In genomic region chr9:69045908-69046307, GRCm38 (mm10) we compare ENCODE assay signal across 23 mouse cellular contexts.
DNase-seq lines count a peak whose midpoint lies in the region; ATAC-seq and TF ChIP-seq lines count a peak whose summit lies in the region.
"Had no signal": no experiment of that assay in that cellular context is flagged by ENCODE, and none has a peak within 500 bp of the region (broad histone marks: within the 10 kb centered on the region; RNA-seq: fewer than 3 reads in every experiment).

No protein-coding gene starts in this region.

- no peak for DNase-seq in frontal cortex, postnatal 25 days (ENCODE audit: low spot score in 2 of 2)
- DNase-seq in heart, embryonic 10.5 days (ENCODE audit: low spot score): peak; percentile 78
- DNase-seq in heart, adult 9 months (ENCODE audit: low spot score in 2 of 2): no peak
- peak; percentile 57 for DNase-seq in heart, postnatal 0 days (ENCODE audit: low spot score)
- DNase-seq in brain, adult 2 months (ENCODE audit: low read depth, low spot score): peak; percentile 71
- DNase-seq in kidney, adult 18-20 months: no peak
- DNase-seq: adrenal gland, adult 8-10 months; adrenal gland, postnatal 25 days; cerebellum, adult 18-20 months; cerebellum, adult 9-10 months; cerebellum, postnatal 14 days; gastrocnemius, postnatal 25 days; kidney, adult 8-10 months had no signal

- H3K9me3 ChIP-seq in heart, embryonic 10.5 days: no peaks in the 10 kb centered on the region
- no peaks in the 10 kb centered on the region for H3K9me3 ChIP-seq in heart, postnatal 0 days (replicated peaks; ENCODE audit: control insufficient read depth, low read length)
- no peaks in the 10 kb centered on the region for H3K9me3 ChIP-seq in heart, embryonic 11.5 days (replicated peaks; ENCODE audit: control insufficient read depth, low read length)
- H3K9me3 ChIP-seq: forebrain, embryonic 10.5 days; heart, embryonic 13.5 days; hindbrain, embryonic 12.5 days; hindbrain, embryonic 15.5 days had no signal

- H3K4me1 ChIP-seq in heart, embryonic 10.5 days: peaks cover 3% of the 10 kb centered on the region; the same call in 1 of the 2 replicates
- peaks cover 10% of the 10 kb centered on the region for H3K4me1 ChIP-seq in heart, postnatal 0 days (ENCODE audit: control insufficient read depth, insufficient read depth)
- 0 out of 2 replicates have a peak, but pooled peaks cover 2% of the 10 kb centered on the region for H3K4me1 ChIP-seq in heart, embryonic 11.5 days (ENCODE audit: control insufficient read depth, insufficient read depth, low read length)
- H3K4me1 ChIP-seq: forebrain, embryonic 13.5 days; hindbrain, embryonic 12.5 days; hindbrain, embryonic 15.5 days had no signal

- H3K27me3 ChIP-seq in heart, embryonic 10.5 days (ENCODE audit: insufficient read depth, poor library complexity, severe bottlenecking): no peaks in the 10 kb centered on the region
- H3K27me3 ChIP-seq in heart, postnatal 0 days (ENCODE audit: control insufficient read depth, insufficient read depth, low read length): no peaks in the 10 kb centered on the region
- no peaks in the 10 kb centered on the region for H3K27me3 ChIP-seq in heart, embryonic 11.5 days (ENCODE audit: control insufficient read depth, insufficient read depth, low read length)
- H3K27me3 ChIP-seq: forebrain, embryonic 13.5 days; heart, embryonic 13.5 days; hindbrain, embryonic 12.5 days; hindbrain, embryonic 15.5 days had no signal

- TF ChIP-seq CTCF in heart, postnatal 0 days (IDR thresholded peaks at IDR 0.05; ENCODE audit: low read depth): no peak

- H3K27ac ChIP-seq in heart, embryonic 10.5 days: no peak overlapping the region
- no peak overlapping the region for H3K27ac ChIP-seq in heart, postnatal 0 days (ENCODE audit: low read depth)
- no peak overlapping the region for H3K27ac ChIP-seq in heart, embryonic 11.5 days (ENCODE audit: low read depth, low read length)
- H3K27ac ChIP-seq: forebrain, embryonic 10.5 days; forebrain, embryonic 13.5 days; heart, embryonic 13.5 days; hindbrain, embryonic 12.5 days; hindbrain, embryonic 15.5 days had no signal

- 59% methylated on average over 8 of the region's 8 CpGs for WGBS in heart, embryonic 10.5 days
- WGBS in heart, postnatal 0 days: 40% methylated on average over 8 of the region's 8 CpGs
- WGBS in heart, embryonic 11.5 days (ENCODE audit: insufficient replicate concordance): 59% methylated on average over 8 of the region's 8 CpGs

- H3K4me2 ChIP-seq in heart, postnatal 0 days (ENCODE audit: low read depth, low read length): no peak overlapping the region
- no peak overlapping the region for H3K4me2 ChIP-seq in heart, embryonic 11.5 days
- H3K4me2 ChIP-seq: forebrain, embryonic 13.5 days; heart, embryonic 13.5 days; hindbrain, embryonic 12.5 days; hindbrain, embryonic 15.5 days had no signal

- no peak overlapping the region for H3K4me3 ChIP-seq in heart, embryonic 10.5 days
- no peak overlapping the region for H3K4me3 ChIP-seq in heart, postnatal 0 days (ENCODE audit: low read depth, low read length)
- no peak overlapping the region for H3K4me3 ChIP-seq in heart, embryonic 11.5 days (ENCODE audit: low read depth, low read length)
- H3K4me3 ChIP-seq: forebrain, embryonic 10.5 days; forebrain, embryonic 13.5 days; heart, embryonic 13.5 days; hindbrain, embryonic 12.5 days; hindbrain, embryonic 15.5 days had no signal

- H3K9ac ChIP-seq in heart, postnatal 0 days (replicated peaks; ENCODE audit: low read depth, low read length): no peak overlapping the region
- H3K9ac ChIP-seq in heart, embryonic 11.5 days (ENCODE audit: low read depth, low read length): no peak overlapping the region
- H3K9ac ChIP-seq: forebrain, embryonic 13.5 days; heart, embryonic 13.5 days; hindbrain, embryonic 12.5 days; hindbrain, embryonic 15.5 days had no signal

- ATAC-seq in frontal cortex, adult (ENCODE audit: low TSS enrichment): peak; percentile 51; the same call in 1 of the 2 replicates
- ATAC-seq in heart, postnatal 0 days (ENCODE audit: insufficient read depth, low read depth): peak; percentile 91
- ATAC-seq in heart, embryonic 11.5 days (replicated peaks; ENCODE audit: insufficient number of reproducible peaks, low FRiP score, low TSS enrichment): no peak
- ATAC-seq: activated CD4-positive, CD25-positive, alpha-beta regulatory T cell, adult 4 months; forebrain, embryonic 13.5 days; forebrain, embryonic 16.5 days; intestine, postnatal 0 days had no signal

- no peak; the same call in 1 of the 2 replicates for TF ChIP-seq EP300 in heart, postnatal 0 days (IDR thresholded peaks at IDR 0.05; ENCODE audit: low read depth)

- H3K36me3 ChIP-seq in heart, embryonic 10.5 days: no peaks in the 10 kb centered on the region
- no peaks in the 10 kb centered on the region for H3K36me3 ChIP-seq in heart, postnatal 0 days (replicated peaks; ENCODE audit: control insufficient read depth, insufficient read depth, low read length)
- H3K36me3 ChIP-seq in heart, embryonic 11.5 days (ENCODE audit: control insufficient read depth, insufficient read depth, low read length): no peaks in the 10 kb centered on the region
- H3K36me3 ChIP-seq: forebrain, embryonic 10.5 days; heart, embryonic 13.5 days; hindbrain, embryonic 12.5 days; hindbrain, embryonic 15.5 days had no signal

Comparison
In these comparisons a context has a peak if more than half of its experiments do, and no peak if none do; other contexts are left out.
1. DNase-seq: peak in heart, embryonic 10.5 days (single experiment), heart, postnatal 0 days (single experiment) and brain, adult 2 months (single experiment); none in frontal cortex, postnatal 25 days (0 of 2), heart, adult 9 months (0 of 2) and kidney, adult 18-20 months (single experiment).